Mouse (Mus musculus) T-helper 2 cell (primary cell): ENCODE results near the gene Thap2.

ENCODE experiments used
- in situ Hi-C: fragments of 300-600 bp; cut with MboI, MseI; formaldehyde crosslinking; loops from one replicate; pipeline ENCODE4 v1.15.1; 2025; ENCODE audit warnings: high pct_unique_total_duplicates

The Thap2 gene

DNA sequence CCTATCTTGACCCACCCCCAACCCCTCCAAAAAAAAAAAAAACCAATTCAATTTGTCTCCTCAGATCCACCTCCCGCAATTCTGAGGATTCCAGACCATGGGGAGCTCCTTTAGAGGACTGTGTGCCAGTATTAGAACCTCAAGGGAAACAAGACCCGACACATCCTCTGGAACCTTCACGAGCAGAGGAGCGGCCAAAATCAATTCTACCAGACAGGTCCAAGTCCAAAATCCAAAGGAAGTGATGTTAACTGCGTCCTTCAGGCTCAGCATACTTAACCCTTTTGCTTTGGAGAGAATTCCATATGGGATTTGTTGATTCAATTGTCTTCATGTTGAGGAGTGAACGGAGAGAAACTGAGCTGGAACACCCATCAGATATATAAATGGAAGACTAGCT, 29.2 kb downstream of the Thap2 start:
- in situ Hi-C loops = no loop called here

- in situ Hi-C loops = no loop called here
Observed at GRCm38 (mm10) chr10:115354553-115354952, 29.7 kb downstream of the Thap2 start.

DNA sequence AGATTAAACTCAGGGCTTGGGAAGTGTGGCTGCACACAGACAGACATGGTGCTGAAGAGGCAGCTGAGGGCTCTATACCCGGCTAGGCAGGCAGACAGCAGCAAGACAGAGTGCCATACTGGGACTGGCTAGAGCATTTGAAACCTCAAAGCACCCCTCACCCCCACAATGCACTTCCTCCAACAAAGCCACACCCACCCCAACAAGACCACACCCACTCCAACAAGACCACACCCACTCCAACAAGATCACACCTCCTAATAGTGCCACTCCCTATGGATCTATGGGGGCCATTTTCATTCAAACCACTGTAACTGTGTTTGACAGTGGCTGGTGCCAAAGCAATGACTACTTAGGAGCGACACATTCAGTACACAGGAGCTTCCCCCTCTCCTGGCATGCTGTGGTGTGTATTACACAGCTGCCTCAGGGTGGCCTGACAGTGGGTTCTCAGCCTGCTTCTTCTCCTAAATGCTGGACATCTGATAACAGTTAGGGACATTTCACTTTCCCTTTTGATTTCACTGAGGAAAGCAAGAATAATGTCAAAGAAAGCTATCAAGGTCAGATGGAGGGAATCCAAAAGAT, 33.3 kb downstream of the Thap2 start:
- in situ Hi-C loops = no loop called here

DNA sequence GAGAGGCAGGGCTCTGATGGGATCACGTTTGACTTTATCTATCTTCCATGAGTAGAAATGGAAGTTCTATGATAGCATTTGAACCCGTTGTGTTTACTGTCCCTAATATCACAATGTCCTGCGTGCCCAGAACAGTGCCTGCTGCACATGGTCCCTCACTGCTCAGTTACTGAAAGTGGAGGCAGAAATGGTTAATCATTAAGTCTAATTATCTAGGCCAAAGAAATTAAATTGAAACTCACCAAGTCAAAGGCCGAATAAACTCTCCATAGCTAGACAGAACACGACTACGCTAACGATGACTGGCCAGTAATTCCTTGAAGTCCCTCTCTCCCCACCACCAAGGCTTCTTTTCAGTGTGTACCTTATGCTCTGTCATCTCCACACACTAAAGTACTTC, 34.7 kb downstream of the Thap2 start:
- in situ Hi-C loops = no loop called here

- in situ Hi-C loops = no loop called here
Observed at GRCm38 (mm10) chr10:115349029-115349428, 35.2 kb downstream of the Thap2 start.

DNA sequence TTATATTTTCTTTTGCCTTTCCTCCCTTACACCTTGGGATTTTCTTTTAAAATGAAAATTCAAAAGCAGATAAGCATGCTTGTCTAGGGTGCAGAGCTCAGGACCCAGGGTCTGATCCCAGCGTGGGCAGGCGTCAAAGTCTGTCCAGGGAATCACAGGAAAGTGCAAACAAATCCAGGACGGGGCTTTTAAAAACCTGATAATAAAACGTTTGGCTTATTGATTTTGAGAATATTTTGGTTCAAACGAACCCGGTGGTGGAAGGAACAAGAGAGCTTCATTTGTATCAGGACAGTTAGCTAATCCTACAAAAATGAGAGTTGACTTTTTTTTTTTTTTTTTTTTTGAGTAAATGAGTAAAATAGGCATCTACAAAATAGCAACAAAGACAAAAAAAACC, 36.1 kb downstream of the Thap2 start:
- in situ Hi-C loops = no loop called here

- in situ Hi-C loops = no loop called here
Observed at GRCm38 (mm10) chr10:115346444-115346843, 37.8 kb downstream of the Thap2 start.

- in situ Hi-C loops = no loop called here
Observed at GRCm38 (mm10) chr10:115342771-115343425, 41.3 kb downstream of the Thap2 start.

- in situ Hi-C loops = no loop called here
Observed at GRCm38 (mm10) chr10:115339820-115340328, 44.4 kb downstream of the Thap2 start.

- in situ Hi-C loops = no loop called here
Observed at GRCm38 (mm10) chr10:115336901-115337300, 47.3 kb downstream of the Thap2 start.

DNA sequence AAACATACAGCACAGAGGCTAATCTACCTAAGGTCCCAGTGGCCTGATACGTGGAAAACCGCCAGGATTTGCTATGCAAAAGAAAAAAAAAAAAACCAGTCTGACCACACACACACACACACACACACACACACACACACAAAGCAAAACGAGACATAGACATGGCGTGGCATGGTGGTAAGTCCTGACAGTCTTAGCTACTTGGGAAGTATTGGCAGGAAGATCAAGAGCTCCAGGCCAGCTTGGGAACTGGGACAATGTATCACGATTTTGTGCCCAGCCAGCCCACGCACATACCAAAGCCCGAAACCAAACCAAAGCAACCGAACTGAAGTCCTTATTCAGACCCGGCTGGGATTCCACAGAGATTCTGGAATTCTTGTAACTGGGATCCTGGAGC, 50.7 kb downstream of the Thap2 start:
- in situ Hi-C loops = no loop called here

GRCm38 (mm10) chr10:115332997-115333396, 51.2 kb downstream of the Thap2 start:
- in situ Hi-C loops = no loop called here

DNA sequence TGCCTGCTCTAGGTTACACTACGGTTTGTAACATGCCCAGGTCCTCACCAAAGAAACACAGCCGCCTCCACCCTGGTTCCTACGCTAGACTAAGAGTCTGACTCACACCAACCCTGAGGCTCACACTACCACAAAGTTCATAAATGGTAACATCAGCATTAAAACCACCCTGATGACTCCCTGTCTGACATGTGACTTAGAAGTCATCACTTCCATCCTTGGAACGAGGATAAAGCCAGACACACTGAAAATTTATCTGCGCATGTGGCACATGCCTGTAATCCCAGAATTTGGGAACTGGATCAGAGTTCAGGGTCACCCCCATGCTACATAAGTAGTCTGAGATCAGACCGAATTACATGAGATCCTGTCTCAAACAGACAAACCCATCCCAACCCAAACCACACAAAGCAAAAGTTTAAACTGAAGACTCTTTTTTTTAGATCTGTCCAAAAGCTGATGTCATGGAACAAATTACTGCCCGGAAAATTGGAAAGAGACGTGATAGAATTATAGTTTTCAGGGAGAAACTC, 51.8 kb downstream of the Thap2 start:
- in situ Hi-C loops = no loop called here

- in situ Hi-C loops = loop anchor here (5.0 to 10.0 kb wide), 2 partner anchors 58 to 256 kb away; partner anchors contain the start of gene Lgr5
Observed at GRCm38 (mm10) chr10:115329010-115329530, 55.2 kb downstream of the Thap2 start.

DNA sequence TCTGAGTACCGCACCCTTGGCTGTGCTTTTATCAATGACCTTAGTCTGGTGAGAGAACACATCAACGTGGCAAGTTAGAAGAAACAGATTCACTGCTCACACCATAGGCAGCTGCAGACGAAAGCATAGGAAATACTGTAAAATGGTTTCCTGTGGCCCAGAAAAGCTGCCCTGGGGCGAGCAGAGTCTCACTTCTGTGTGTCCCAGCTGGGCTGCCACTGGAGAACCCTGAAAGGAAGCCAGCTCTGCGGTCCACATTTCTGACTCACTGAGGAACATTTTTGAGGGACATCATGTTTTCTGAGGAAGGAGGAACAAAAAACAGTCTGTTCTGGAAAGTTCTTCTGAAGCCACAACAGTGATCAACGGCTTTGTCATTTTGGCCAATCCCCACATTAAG, 55.7 kb downstream of the Thap2 start:
- in situ Hi-C loops = loop anchor here (5.0 to 10.0 kb wide), 2 partner anchors 59 to 256 kb away; partner anchors contain the start of gene Lgr5

- in situ Hi-C loops = loop anchor here (5.0 to 10.0 kb wide), 2 partner anchors 39 to 262 kb away; partner anchors contain the start of genes Lgr5 and Tmem19
Observed at GRCm38 (mm10) chr10:115323295-115323694, 60.9 kb downstream of the Thap2 start.

DNA sequence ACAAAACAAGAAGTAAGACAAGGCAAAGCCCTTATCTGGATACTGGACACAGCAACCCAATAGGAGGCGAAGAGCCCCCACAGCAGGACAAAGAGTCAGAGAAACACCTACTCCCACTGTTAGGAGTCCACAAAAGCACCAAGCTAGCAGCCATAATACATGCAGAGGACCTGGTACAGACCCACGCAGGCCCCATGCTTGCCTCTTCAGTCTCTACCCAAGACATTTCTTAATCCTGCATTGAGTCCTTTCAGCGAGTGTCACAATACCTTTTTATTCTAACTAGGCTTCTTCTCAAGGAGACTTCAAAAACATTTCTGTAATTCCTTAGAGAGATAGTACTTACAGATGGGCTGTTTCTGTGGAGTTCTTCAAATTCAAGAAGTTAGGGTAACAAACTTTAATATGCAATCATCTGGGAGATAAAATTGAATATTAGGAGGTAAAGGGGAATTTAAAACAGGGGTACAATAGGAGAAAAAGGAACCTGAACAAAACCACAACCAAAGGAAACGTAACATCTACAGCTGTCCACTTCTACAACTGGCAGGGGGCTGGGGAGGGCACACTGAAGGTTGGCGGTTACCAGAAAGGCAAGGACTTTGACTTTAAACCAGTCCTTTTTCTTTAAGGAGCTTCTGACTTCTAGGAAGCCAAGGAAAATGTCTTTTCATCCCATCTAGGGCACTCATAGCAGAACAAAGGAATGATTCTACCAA, 62.8 kb downstream of the Thap2 start:
- in situ Hi-C loops = loop anchor here (5.0 to 10.0 kb wide), 2 partner anchors 41 to 263 kb away; partner anchors contain the start of genes Lgr5 and Tmem19
